Mouse (Mus musculus) neural tube, embryonic 12.5 days (tissue): ENCODE measurements around the gene Birc5. TPM values are rescaled to one million over a fixed set of nuclear protein-coding genes. Genes with fewer than 3 reads are reported as not detected.

Source experiments
- ATAC-seq: fragments of 200-750 bp; cut with Nextera tagmentation; 2 replicates; pipeline ENCODE4 v1.8.0; 2017; ENCODE audit warnings: low read depth, mild to moderate bottlenecking, moderate TSS enrichment, moderate library complexity; ENCODE audit not compliant: low FRiP score
- H3K27ac ChIP-seq: fragments of 300-500 bp; sonication (generic); 2 replicates; pipeline ENCODE4 v1.5.1; 2016
- H3K27me3 ChIP-seq: fragments of 300-500 bp; sonication (generic); replicated peaks from 2 replicates; pipeline ENCODE4 v1.6.1; 2016; ENCODE audit warnings: mild to moderate bottlenecking
- H3K36me3 ChIP-seq: fragments of 300-500 bp; sonication (generic); 2 replicates; pipeline ENCODE4 v1.6.1; 2016; ENCODE audit warnings: mild to moderate bottlenecking
- H3K4me1 ChIP-seq: fragments of 300-500 bp; sonication (generic); 2 replicates; pipeline ENCODE4 v1.6.1; 2016
- H3K4me2 ChIP-seq: fragments of 300-500 bp; sonication (generic); replicated peaks from 2 replicates; pipeline ENCODE4 v1.6.1; 2016; ENCODE audit warnings: mild to moderate bottlenecking
- H3K4me3 ChIP-seq: fragments of 300-500 bp; sonication (generic); 2 replicates; pipeline ENCODE4 v1.5.1; 2016
- H3K9ac ChIP-seq: fragments of 300-500 bp; sonication (generic); 2 replicates; pipeline ENCODE4 v1.6.1; 2016; ENCODE audit warnings: mild to moderate bottlenecking
- H3K9me3 ChIP-seq: fragments of 300-500 bp; sonication (generic); 2 replicates; pipeline ENCODE4 v1.6.1; 2016; ENCODE audit warnings: mild to moderate bottlenecking
- WGBS: fragments of 180-500 bp; shearing (Covaris S2); methylation state at CpG from one replicate; pipeline ENCODE4 v1.1.7; 2016; 5-methylcytosine and 5-hydroxymethylcytosine counted together
- polyA plus RNA-seq: library from polyadenylated mRNA; unstranded; fragments of >200 nt; fragmentation: Nextera tagmentation; extraction: Ambion mirVana; gene quantifications from 2 replicates; pipeline ENCODE4 v1.2.1, GENCODE M21; 2016

Gene Birc5
- polyA plus RNA-seq, 1 experiment from 2014 or later, result 168 TPM

- no peaks in the 10 kb centered on the region for H3K9me3 ChIP-seq
- 87% methylated on average over 9 of the region's 9 CpGs for WGBS
- H3K9ac ChIP-seq, result no peak overlapping the region
- ATAC-seq, result no peak
- no peak overlapping the region for H3K4me3 ChIP-seq
- H3K27ac ChIP-seq, result no peak overlapping the region
- H3K4me2 ChIP-seq, result no peak overlapping the region
- no peaks in the 10 kb centered on the region for H3K27me3 ChIP-seq
- peaks cover 24% of the 10 kb centered on the region for H3K4me1 ChIP-seq
- no peaks in the 10 kb centered on the region for H3K36me3 ChIP-seq
Measured at GRCm38 (mm10) chr11:117880336-117880976, 31.4 kb downstream of the Birc5 start.

- Histone ChIP-seq H3K27me3 (no peaks in the 10 kb centered on the region), H3K27ac (no peak overlapping the region), H3K4me1 (peaks cover 22% of the 10 kb centered on the region), H3K9me3 (no peaks in the 10 kb centered on the region), H3K4me3 (no peak overlapping the region), H3K4me2 (no peak overlapping the region), H3K36me3 (no peaks in the 10 kb centered on the region), H3K9ac (no peak overlapping the region)
- ATAC-seq, result no peak
- WGBS, result 86% methylated on average over 6 of the region's 6 CpGs
Measured at GRCm38 (mm10) chr11:117880977-117881358, 31.9 kb downstream of the Birc5 start.

- no peak overlapping the region for H3K9ac ChIP-seq
- no peak for ATAC-seq
Measured at GRCm38 (mm10) chr11:117881787-117882186, 32.7 kb downstream of the Birc5 start.

GRCm38 (mm10) chr11:117882208-117882607, 33.2 kb downstream of the Birc5 start:
- H3K9ac ChIP-seq, result no peak overlapping the region
- no peak for ATAC-seq

More at GRCm38 (mm10) chr11:117881787-117882186, 32.7 kb downstream of the Birc5 start:
- peaks cover 22% of the 10 kb centered on the region for H3K4me1 ChIP-seq
- WGBS, result 35% methylated on average over 8 of the region's 8 CpGs
- no peaks in the 10 kb centered on the region for H3K27me3 ChIP-seq
- H3K27ac ChIP-seq, result no peak overlapping the region
- no peak overlapping the region for H3K4me2 ChIP-seq
- no peaks in the 10 kb centered on the region for H3K36me3 ChIP-seq
- no peak overlapping the region for H3K4me3 ChIP-seq
- no peaks in the 10 kb centered on the region for H3K9me3 ChIP-seq

GRCm38 (mm10) chr11:117886000-117886399, 36.9 kb downstream of the Birc5 start:
- WGBS, result 47% methylated on average over 5 of the region's 5 CpGs
- peaks cover 39% of the 10 kb centered on the region for H3K4me1 ChIP-seq
- H3K4me3 ChIP-seq, result no peak overlapping the region
- no peak for ATAC-seq
- no peaks in the 10 kb centered on the region for H3K36me3 ChIP-seq
- no peaks in the 10 kb centered on the region for H3K9me3 ChIP-seq
- H3K27me3 ChIP-seq, result peaks cover 14% of the 10 kb centered on the region
- H3K4me2 ChIP-seq, result no peak overlapping the region
- no peak overlapping the region for H3K9ac ChIP-seq
- no peak overlapping the region for H3K27ac ChIP-seq

More at GRCm38 (mm10) chr11:117882208-117882607, 33.2 kb downstream of the Birc5 start:
- H3K4me2 ChIP-seq, result no peak overlapping the region
- no peak overlapping the region for H3K4me3 ChIP-seq
- no peaks in the 10 kb centered on the region for H3K36me3 ChIP-seq
- WGBS, result 85% methylated on average over 1 of the region's 1 CpGs
- no peaks in the 10 kb centered on the region for H3K27me3 ChIP-seq
- no peaks in the 10 kb centered on the region for H3K9me3 ChIP-seq
- peaks cover 22% of the 10 kb centered on the region for H3K4me1 ChIP-seq
- no peak overlapping the region for H3K27ac ChIP-seq

- H3K27ac ChIP-seq, result no peak overlapping the region
- WGBS, result 9% methylated on average over 20 of the region's 20 CpGs
Measured at GRCm38 (mm10) chr11:117888168-117888852, 39.3 kb downstream of the Birc5 start.

GRCm38 (mm10) chr11:117888853-117889822, 40.1 kb downstream of the Birc5 start:
- H3K9me3 ChIP-seq, result no peaks in the 10 kb centered on the region
- H3K4me3 ChIP-seq, result peak overlapping the region; percentile 15; the same call in 1 of the 2 replicates
- peak overlapping the region; percentile 42 for H3K9ac ChIP-seq
- H3K27ac ChIP-seq, result no peak overlapping the region
- 2% methylated on average over 33 of the region's 33 CpGs for WGBS
- no peaks in the 10 kb centered on the region for H3K36me3 ChIP-seq
- H3K4me1 ChIP-seq, result peaks cover 37% of the 10 kb centered on the region
- peak; percentile 42 for ATAC-seq
- H3K4me2 ChIP-seq, result peak overlapping the region; percentile 59
- H3K27me3 ChIP-seq, result peaks cover 31% of the 10 kb centered on the region

More at GRCm38 (mm10) chr11:117888168-117888852, 39.3 kb downstream of the Birc5 start:
- peaks cover 31% of the 10 kb centered on the region for H3K27me3 ChIP-seq
- no peaks in the 10 kb centered on the region for H3K9me3 ChIP-seq
- ATAC-seq, result no peak
- peak overlapping the region; percentile 42; the same call in 1 of the 2 replicates for H3K9ac ChIP-seq
- peaks cover 37% of the 10 kb centered on the region for H3K4me1 ChIP-seq
- H3K4me3 ChIP-seq, result no peak overlapping the region
- H3K36me3 ChIP-seq, result no peaks in the 10 kb centered on the region
- H3K4me2 ChIP-seq, result peak overlapping the region; percentile 59

GRCm38 (mm10) chr11:117889887-117890340, 40.9 kb downstream of the Birc5 start:
- 4% methylated on average over 11 of the region's 11 CpGs for WGBS
- peak; percentile 61 for ATAC-seq
- H3K4me2 ChIP-seq, result peak overlapping the region; percentile 59
- H3K9me3 ChIP-seq, result no peaks in the 10 kb centered on the region
- peak overlapping the region; percentile 34; the same call in 1 of the 2 replicates for H3K9ac ChIP-seq
- no peak overlapping the region for H3K27ac ChIP-seq
- H3K27me3 ChIP-seq, result peaks cover 31% of the 10 kb centered on the region
- no peak overlapping the region for H3K4me3 ChIP-seq
- H3K4me1 ChIP-seq, result peaks cover 37% of the 10 kb centered on the region
- H3K36me3 ChIP-seq, result no peaks in the 10 kb centered on the region

GRCm38 (mm10) chr11:117890519-117891282, 41.6 kb downstream of the Birc5 start:
- ATAC-seq, result 0 out of 2 replicates have a peak, but pooled peaks have one; percentile 39
- Histone ChIP-seq H3K9me3 (no peaks in the 10 kb centered on the region), H3K4me3 (no peak overlapping the region), H3K9ac (no peak overlapping the region), H3K27ac (no peak overlapping the region), H3K36me3 (no peaks in the 10 kb centered on the region), H3K4me1 (peaks cover 37% of the 10 kb centered on the region), H3K27me3 (peaks cover 34% of the 10 kb centered on the region), H3K4me2 (peak overlapping the region; percentile 59)
- WGBS, result 21% methylated on average over 13 of the region's 13 CpGs

GRCm38 (mm10) chr11:117891581-117892175, 42.6 kb downstream of the Birc5 start:
- H3K27ac ChIP-seq, result no peak overlapping the region
- ATAC-seq, result no peak
- WGBS, result 93% methylated on average over 19 of the region's 19 CpGs
- H3K4me1 ChIP-seq, result peaks cover 37% of the 10 kb centered on the region
- H3K9me3 ChIP-seq, result no peaks in the 10 kb centered on the region
- no peak overlapping the region for H3K4me3 ChIP-seq
- H3K27me3 ChIP-seq, result peaks cover 34% of the 10 kb centered on the region
- no peak overlapping the region for H3K4me2 ChIP-seq
- no peak overlapping the region for H3K9ac ChIP-seq
- H3K36me3 ChIP-seq, result no peaks in the 10 kb centered on the region

- no peak overlapping the region for H3K27ac ChIP-seq
- no peaks in the 10 kb centered on the region for H3K36me3 ChIP-seq
- ATAC-seq, result no peak
- peaks cover 37% of the 10 kb centered on the region for H3K4me1 ChIP-seq
- no peak overlapping the region for H3K9ac ChIP-seq
- H3K9me3 ChIP-seq, result no peaks in the 10 kb centered on the region
- 53% methylated on average over 6 of the region's 6 CpGs for WGBS
- peaks cover 34% of the 10 kb centered on the region for H3K27me3 ChIP-seq
- no peak overlapping the region for H3K4me3 ChIP-seq
- no peak overlapping the region for H3K4me2 ChIP-seq
Measured at GRCm38 (mm10) chr11:117892199-117892598, 43.1 kb downstream of the Birc5 start.
